Mouse (Mus musculus) heart, adult 9 months (tissue): Measurements from ENCODE around the gene Lrguk.
A peak's percentile ranks its signal among the peaks of the same experiment; 100 is the strongest.

ENCODE experiments used
- DNase-seq, 2 experiments: peaks; one replicate each; pipeline ENCODE4 v3.0.0; 2022; ENCODE audit warnings: low spot score in 2 of 2

Lrguk gene

DNA sequence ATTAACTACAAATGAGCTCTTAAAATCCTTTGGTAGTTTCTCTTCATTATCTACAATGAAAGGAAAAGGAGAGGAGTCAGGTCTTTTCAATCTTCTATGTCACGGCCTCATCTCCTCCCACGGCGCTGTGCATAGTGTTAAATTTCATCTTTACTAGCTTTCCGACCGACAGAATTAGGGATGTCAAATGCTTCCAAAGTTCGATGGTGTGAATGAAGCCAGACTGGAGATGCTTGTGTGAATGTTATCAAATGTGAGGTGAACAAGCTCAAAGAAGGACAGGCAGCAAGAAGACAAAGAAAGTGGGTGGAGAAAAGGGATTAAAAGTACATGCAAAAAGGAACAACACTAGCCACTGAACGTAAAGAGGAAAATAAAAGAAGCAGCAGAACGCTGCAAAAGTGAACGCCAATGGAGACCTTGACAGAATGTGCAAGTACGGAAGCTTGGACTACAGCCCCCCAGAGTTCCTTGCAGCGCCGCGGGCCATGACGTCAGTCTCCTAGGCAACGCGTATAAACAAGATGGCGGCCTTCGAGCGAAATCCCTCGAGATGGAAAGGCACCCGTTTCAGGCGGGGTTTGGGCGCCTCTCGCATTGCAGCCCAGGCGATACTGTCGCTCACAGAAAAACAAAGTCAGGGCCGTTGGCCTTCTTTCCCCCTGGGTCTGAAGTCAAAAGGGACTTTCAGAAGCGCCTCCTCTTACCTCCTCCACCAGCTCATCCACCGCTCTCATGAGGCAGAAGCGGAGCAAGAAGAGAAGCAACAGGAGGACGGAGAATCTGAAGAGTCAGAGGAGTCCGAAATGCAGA is at the start of gene Lrguk:
Gene Lrguk, plus strand, starts transcription at position 516 of the 813 bp plus-strand sequence.
- peak; percentile 71 to 82 for DNase-seq

DNA sequence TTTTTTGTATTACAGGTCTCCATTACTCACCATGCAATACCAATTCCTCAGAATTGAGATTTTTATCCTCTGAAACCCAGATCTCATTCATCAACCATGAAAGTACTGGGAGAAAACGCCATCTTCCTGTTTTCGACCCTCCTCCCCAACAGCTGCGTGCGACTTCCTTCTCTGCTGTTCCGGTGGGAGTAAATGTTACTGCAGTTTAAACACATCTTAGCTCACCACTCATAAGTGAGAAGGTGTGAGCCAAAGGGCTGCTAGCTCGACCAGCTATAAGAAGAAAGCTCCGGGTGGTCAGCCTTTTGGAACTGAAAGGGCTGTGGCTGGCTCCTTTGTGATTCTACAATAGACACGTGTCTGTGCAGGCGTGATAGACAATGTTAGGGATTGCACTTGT is 46.5 kb upstream of the Lrguk start:
- DNase-seq: no peak

DNA sequence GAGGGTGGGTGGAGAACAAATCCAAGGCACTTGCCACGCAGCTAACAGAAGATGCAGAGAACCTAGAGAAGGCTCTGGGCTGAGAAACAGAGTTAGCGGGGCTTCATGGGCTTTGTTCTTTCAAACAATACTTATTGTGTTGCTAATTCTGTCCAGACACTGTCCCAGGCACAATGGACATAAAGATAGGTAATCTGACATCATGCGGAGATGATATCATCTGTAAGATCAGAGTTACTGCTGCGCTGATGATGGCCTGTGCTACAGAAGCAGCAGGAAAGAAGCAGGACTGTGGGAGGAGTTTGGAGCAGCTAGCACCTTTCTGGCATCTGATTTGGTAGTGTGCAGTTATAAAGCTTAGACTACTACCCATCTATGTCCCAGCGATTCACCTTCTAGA is 42.1 kb upstream of the Lrguk start:
- DNase-seq: no peak

DNA sequence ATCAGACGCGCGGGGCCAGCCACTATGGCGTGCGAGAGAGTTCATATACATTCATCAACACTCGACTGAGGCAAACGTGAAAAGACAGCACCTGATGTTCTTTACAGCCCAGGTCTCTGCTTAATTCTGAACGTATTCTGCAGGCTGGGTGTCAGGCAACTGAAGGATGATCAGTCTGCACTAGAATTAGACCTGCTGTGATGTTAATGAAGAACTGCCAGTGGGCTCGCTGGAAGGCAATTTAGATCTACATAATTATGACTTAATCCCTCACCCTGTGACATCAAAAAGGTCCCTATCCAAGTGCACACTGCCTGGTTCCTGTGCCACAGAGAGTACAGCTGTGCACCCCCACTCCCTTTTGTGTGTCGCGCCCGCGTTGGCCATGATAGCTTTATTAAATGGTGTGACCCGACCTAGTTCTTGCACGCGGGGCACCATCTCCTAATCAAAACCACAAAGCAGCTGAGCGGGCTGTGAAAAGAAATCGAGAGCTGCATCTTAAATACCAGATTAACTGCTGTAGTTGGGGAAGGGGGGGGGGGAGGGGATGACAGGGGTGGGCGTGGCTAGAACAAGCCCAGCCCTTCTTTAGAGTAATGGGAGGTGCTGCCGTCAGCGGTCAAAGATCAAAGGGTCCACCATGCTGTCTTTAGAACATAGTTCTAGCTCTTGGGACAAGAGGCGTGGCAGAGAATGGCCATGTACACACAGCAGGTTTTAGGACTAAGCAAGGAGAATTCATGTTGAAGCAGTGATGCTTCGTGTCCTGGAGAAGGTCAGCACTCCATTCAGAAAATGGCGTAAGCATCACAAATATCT is 36.8 kb upstream of the Lrguk start:
- no peak for DNase-seq

DNA sequence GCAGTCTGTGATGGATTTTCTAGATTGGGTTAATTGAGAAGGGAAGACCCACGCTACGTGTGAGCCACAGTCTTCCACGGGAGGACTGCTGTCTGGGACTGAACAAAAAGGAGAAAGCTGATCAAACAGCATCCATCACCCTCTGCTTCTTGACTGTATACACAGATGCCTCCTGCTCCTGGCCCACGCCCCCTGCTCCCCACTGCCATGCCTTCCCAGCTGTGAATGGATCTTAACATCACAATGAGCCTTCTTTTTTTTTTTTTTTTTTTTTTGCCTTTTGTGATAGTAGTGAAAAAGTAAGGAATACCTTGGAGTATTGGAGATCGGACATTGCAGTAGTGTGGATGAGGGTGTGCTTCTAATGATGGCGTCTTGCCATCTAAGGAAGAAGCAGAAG is 35.4 kb upstream of the Lrguk start:
- no peak for DNase-seq

GRCm38 (mm10) chr6:33998590-33998989 is 30.7 kb upstream of the Lrguk start:
- no peak for DNase-seq

DNA sequence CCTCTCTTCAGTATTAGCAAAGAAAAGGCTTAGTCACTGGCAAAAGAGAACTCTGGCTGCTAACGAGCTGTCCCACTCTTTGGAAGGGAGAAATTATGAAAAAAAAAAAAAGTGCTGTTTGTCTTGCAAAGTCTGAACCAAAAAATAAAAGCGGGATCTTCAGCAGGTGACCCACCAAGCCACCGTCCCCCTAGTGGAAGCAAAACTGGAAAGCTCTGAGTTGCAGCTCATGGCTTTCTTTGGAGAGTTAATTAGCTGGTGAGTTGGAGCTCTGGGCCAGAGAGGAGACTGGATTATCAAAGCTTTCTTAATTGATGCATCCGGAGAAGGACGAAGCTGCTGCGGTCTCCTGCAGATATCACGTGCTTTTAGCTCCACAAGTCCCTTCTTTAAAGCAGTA is 29.7 kb upstream of the Lrguk start:
- DNase-seq: no peak

DNA sequence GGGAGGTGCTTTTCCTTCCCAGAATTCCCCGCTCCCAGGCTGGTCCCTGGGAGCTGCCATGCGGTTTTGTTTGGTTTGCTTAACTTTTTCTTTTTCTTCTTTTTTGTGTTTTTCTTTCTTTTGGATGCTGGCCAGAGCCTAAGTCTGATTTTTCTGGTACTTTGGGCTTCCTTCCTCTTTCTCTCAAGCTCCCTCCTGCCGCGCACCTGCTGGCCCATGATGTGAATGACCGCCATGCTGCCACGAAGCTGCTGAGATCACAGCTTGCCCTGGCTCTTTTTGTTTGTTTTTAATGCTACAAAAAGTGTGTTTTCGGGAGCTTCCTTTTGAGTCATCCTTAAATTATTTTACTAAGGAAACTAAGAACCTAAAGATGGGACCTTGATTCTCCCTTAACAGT is 28.6 kb upstream of the Lrguk start:
- DNase-seq: no peak

DNA sequence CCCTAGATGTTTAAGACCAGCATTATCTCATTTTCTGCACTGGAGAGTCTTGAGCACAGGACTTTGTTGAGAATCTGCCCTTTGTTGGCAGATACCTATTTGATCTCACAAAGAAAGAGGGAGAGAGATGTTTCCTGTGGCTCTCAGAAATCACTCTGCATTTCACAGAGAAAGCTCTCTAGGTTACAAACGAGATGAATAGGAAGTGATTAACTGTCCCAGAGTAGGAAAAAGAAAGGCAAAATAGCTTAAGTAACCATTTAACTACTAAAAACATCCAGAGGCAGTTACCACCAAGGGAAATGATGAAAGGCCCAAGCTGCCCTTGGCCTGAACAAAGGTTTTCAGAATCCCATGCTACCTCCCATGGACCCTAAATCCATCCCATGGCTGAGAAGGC is 26.2 kb upstream of the Lrguk start:
- no peak for DNase-seq

- DNase-seq: no peak
Observed at GRCm38 (mm10) chr6:34013469-34013868, 15.8 kb upstream of the Lrguk start.

- no peak for DNase-seq
Observed at GRCm38 (mm10) chr6:34029746-34030027, 439 bp downstream of the Lrguk start.

- DNase-seq: no peak
Observed at GRCm38 (mm10) chr6:34034096-34034495, 4.8 kb downstream of the Lrguk start.

DNA sequence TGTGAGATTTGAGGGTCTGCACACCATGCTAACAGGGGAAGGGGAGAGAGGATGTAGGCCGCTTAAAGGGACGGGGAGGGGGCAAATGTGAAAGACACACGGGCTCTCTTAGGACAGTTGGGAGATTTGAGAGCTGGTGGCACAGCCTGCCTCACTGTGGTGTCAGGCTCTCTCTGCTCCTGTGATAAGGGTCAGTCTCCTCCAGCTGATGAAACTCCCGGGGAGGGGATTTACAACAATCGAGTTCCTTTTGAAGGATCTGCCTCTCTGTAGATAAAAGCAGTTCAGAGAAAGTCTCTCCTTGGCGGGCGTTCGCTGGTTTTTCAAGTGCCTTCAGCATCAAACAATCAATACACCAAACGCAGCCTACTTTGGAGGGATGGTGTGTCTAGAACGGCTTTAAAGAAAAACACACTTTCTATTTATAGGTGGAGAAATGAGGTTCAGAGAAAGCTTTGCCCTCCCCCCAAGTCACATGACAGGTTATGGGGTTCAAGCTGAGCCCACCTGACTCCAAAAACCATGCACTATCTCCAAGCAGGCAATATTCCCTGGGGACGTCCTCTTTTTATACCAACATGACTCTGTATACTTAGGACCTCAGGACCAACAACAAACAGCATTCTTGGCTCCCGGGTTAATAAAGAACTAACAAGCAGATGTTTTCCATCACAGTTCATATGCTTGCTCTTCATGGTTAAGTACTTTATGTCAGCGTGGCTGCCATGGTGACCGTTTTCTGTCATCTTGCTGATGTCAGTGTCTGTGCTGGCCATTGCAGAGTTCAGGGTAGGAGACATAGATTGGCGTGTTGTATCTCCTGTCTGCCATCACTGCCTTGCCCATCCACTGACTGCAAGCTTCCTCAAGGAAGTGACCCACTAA is 5.6 kb downstream of the Lrguk start:
- no peak for DNase-seq

- peak in 1 of 2 experiments; percentile 51 for DNase-seq
Observed at GRCm38 (mm10) chr6:34040624-34041235, 11.5 kb downstream of the Lrguk start.

- DNase-seq: no peak
Observed at GRCm38 (mm10) chr6:34041589-34042280, 12.5 kb downstream of the Lrguk start.

GRCm38 (mm10) chr6:34044228-34044811 is 15.1 kb downstream of the Lrguk start:
- DNase-seq: peak; percentile 30 to 40

DNA sequence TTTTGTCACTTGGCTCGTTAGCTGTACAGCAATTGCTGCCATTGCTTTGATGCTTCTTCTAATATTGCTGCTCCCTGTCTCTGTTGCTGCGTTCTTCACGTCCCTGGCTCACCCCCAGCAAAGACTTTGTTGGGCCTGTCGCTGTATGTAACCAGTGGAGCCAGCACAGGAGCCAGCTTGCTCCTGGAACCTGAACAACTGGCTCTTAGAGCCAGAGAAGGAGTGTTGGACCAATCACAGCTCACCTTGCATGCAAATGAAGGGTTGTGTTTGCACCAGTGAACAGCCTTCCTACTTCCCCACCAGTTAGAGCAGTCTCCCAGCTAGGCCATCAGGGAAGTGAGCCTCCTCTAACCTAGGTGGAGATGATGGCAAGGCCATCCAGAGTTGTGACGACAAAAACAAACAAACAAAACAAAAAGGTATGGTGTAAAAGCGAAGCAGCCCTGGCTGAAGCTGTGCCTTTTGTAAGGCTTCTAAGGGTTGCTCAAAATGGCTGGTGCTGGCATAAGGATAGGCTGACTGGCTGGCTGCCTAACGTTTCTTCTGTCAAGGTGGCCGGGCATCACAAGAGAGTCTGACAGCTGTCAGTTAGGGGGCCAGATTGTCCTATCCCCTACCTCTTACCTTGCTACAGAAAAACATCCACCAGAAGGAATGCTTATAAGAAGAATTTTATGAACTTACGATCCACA is 15.7 kb downstream of the Lrguk start:
- no peak for DNase-seq

DNA sequence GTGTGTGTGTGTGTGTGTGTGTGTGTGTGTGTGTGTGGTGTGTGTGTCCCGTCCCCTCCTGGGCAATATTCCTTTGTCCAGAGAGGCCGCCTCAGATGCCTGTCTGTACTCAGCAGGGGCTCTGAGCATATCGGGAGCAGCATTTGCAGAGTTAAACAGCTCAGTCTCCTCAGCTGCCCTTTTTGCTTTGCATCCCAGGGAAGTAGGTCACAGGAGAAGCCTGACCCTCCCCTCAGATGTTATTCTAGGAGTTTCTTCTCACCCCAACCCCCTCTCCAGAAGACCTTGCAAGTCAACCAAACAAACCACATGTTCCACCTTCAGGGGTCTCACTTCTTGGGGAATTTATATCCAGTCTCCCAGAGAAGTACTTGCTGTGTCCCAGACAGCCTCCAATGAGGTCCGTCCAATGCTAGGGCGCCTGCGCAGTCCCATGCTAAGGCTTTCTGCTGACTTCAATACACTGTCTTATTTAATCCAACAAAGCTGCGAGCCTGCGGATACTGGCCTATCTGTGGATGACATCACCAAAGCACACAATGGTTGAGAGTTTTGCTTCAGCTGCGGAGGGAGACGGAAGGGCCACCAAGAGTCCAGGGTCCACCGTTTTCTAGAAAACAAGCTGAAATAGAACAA is 17.4 kb downstream of the Lrguk start:
- DNase-seq: no peak

- DNase-seq: no peak
Observed at GRCm38 (mm10) chr6:34049433-34049832, 20.2 kb downstream of the Lrguk start.

DNA sequence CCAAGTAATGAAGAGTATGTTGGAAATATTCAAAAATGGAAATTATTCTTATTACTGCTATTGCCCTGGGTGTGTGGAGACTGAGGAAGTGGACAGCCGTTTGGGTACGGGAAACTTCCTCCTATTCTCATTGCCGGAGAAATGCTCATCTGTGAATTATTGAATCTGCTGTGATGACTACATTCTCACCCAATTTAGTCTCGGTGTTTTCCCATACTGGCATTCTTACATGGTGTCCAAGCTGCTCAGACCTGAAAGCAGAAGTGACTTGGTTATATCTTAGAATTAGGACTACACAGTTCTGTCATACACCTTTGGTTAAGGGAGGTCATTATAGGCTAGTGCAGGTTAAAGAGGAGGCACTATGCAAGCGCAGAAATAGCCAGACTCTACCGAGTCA is 30.5 kb downstream of the Lrguk start:
- no peak for DNase-seq
